Mouse (Mus musculus): Measurements from ENCODE around the gene Wipf1. TPM values are rescaled to one million over a fixed set of nuclear protein-coding genes. Genes with fewer than 3 reads are reported as not detected.
A peak's percentile ranks its signal among the peaks of the same experiment; 100 is the strongest.

Gene Wipf1
- total RNA-seq, 2 experiments from 2014 or later, result 13.3 to 19.6 TPM

DNA sequence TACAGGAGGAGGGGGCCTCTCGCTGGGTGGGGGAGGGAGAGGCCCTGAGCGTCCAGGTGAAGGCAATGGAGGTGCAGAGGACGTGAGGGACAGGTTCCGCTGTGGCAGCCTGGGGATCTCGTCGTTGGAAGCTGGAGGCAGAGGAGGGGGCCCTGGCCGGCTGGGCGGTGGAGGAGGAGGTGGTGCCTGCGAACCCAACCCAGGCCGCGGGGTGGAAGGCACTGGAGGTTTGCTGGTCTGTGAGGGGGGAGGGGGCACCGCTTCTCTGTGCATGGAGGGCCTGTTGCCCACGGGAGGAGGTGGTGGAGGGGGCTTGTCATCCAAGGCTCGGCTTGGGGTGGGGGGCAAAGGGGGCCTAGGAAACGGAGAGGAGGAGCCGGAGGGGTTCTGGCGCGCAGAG is 92.6 kb downstream of the Wipf1 start:
- no peak for DNase-seq

DNA sequence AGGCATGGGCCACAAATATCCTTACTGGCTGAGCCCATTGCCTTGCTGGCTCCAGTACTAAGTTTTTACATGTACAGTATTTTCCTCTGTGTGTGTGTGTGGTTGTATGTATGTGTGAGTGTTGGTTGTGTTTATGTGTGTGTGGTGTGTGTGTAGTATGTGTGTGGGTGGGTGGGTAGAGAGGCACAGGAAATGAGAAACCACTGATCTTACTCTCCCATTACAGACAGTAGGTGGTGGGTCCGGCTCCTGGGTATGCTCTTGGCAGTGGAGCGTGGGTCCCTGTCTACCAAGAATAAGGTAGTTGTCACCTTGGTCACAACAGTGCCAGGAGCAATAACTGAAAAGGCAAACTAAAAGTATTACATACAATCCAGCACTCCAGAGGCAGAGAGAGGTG is 93.7 kb downstream of the Wipf1 start:
- no peak for DNase-seq

DNA sequence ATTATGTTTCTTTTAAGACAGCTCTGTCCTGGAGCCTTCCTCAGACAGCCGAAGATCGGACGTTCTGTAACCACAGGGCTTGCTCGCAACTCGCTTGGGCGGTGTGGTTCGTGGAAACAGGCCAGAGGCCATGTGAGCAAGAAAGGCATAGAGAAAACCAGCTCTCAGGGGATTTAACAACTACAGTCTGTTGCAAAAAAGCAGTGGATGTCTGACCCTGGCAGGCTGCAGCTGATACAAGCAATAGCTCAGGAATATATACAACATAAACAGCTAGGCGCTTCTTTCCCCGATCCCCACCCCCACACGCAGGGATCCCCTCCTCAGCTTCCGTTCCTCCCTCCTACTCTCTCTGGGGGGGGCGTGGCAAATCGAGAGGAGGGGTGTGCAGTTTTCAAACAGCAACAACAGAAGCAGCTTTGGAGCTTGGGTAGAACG is 97.6 kb downstream of the Wipf1 start:
- DNase-seq, result peak in 1 of 2 experiments; percentile 47

DNA sequence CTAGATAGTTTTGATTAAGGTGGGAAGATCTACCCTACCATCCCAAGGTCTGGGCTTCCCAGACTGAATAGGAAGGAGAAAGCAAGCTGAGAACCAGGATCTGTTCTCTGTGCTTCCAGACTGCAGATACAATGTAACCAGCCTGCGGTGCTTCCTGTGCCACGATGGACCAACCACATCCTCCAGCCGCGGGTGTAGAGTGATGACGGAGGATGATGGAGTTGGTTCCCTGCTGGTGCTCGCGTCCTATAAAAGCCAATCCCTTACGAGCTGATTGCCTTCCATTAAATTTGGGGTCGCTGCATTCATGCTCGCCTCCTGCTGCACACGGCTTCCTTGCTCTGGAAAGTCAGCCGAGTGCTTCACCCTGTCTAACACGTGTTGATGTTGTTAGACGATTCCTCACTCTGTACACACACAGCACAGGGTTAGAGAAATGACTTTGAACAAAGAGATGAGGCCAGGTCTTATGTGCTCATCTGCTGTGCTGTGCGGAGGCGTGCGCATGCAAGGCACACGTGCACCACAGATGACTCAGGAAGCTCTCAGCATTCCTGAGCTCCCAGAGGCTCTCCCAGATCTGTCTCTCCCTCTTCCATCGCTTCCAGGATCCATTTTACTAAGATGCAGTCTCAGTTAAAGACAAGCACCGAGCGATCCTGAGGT is 100.6 kb downstream of the Wipf1 start:
- DNase-seq, result peak; percentile 24 to 29

DNA sequence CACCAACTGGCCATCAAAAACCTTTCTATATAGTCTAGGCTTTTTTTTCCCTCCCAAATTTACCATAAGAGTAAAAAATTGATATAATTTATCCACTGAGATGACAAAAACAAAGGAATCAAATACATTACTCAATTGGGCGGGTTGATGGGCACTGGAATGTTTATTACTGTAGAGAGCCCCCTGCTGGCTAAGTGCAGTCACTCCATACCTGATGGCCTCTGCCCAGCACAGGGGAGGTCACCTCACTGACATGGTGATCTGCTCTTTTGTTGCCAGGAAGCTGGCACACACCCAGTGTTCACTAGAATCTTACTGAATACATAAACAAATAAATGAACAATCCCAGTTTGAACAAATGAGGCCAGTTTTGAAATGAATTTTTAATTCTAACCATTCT is 102.2 kb downstream of the Wipf1 start:
- peak; percentile 37 to 54 for DNase-seq

DNA sequence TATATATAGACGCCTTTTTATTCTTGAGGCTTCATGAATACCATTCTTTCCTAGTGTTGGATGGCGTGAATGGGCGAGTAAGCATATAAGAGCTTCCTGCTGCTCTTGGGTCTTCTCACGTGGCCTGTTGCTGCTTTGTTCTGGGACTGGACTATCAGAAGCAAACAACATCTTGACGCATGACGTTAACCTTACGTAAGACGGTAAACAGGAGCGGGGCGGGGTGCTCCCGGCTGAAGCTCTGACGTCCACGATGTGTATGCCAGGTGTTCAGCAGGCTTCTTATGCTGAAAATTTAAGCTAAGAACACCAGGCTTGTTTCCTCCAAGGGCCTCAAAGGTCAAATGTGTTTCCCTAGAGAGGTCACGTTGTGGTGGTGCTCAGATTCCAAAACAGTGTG is 103.7 kb downstream of the Wipf1 start:
- DNase-seq, result no peak

DNA sequence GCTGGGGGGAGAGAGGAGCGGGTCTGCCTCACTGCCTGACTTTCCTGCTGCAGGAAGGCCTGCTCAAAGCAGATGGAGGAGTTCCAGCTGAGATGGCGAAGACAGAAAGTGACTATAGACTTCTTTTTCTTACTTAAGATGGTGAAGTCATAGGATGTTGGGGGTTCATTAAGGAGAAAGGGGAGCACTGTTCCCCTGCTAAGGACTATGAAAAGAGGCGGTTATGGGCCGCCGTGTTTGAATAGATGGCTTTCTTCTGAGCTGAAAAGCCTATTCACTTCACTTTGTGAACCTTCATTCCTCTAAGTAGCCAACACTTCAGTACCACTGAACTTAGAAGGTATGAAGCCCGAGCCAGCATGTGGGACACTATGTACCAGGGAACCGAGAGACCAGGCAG is 109.8 kb downstream of the Wipf1 start:
- DNase-seq, result no peak

DNA sequence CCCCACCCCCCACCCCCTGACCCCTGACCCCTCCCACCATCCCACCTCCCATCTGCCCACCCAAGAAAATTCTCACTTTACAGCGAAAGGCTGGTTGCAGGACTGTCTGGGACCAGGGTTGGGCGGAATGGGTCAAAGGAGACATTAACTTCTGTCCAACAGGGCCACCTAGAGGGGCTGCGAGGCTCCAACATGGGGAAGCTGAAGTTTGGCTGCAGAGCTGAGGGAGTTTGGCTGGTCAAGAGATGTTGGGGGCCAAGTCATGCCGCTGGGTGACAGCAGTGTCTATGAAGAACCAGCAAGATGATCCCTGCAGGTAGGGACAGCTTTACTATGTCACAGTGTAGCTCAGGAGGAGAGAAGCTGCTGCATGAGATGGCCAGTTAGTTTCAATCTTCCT is 110.2 kb downstream of the Wipf1 start:
- DNase-seq, result peak; percentile 41 to 45

DNA sequence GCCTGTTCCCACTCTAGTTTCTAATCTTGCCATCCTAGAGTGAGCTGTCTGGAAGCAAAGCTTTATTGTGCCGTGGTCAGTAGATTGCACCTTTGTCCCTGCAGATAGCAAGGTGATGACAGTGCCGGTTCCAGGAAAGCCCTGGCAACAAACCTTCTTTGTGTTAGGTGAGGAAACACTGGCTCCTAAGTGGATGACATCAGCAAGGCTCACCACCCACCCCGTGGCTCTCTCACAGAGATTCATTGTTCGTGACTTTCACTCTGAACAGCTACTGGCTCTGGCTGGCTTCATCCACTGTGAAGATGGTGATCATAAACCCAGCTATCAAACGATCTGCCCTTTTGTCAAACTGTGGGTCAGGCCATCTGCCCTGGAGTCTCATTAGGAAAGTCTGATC is 113.6 kb downstream of the Wipf1 start:
- no peak for DNase-seq

DNA sequence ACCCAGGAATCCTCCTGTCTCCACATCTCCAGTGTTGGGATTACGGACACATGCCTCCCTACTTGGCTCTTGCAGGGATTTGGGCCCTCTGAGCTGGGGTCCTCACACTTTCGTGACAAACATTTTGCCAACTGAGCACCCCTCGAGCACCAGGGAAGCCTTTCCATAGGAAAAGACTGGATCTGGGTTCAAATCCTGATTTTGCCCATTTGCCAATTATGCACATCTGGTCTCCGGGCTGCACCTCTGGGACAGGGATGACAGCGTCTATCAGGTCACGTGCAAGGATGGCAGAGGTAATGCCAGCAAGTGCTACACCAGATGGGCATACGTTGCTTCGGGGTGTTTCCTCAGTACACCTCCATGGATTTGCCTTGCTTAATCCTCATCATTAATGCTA is 119.5 kb downstream of the Wipf1 start:
- no peak for DNase-seq

DNA sequence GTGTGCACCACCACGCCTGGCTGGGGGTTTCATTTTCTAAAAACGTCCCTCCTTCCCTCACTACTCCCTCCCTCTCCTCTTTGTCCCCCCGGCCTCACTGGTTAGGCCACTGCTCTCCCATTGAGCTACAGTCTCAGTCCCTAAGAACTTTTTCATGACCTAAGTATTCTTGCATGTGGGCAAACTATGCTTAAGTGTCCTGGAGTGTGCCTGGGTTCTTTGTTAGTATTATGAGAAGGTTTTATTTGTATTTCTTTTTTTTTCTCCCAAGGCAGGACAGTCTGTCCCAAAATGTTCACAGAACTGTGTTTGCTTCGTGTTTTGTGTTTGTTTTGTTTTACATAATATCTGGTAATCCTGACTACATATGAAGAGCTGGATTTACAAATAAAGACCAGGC is 121.9 kb downstream of the Wipf1 start:
- DNase-seq, result no peak

DNA sequence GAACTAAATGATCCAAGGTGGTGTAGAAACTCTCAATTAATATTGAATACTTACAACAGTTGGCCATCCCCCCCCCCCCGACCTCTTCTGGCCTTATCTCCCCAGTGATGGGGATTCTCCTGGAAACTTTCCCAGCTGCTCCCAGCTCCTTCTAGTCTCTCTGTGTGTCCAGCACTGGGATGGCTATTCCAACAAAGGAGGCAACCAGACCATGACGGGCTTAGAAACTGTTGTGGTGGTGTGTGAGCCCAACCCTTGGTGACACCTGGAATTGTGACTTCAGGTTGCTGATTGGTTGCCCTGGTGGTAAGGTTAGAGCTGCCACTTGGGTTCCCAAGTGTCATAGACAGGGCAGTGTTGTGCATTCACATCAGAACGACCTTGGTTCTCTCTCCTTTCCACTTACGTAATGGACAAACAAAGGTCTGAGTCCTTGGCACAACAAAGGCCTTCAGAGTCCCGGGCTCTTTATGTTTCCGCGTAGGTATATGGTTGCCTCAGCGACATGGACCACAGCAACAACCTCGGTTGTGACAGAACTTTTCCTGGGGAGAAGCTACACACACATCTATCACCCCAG is 123.1 kb downstream of the Wipf1 start:
- no peak for DNase-seq

DNA sequence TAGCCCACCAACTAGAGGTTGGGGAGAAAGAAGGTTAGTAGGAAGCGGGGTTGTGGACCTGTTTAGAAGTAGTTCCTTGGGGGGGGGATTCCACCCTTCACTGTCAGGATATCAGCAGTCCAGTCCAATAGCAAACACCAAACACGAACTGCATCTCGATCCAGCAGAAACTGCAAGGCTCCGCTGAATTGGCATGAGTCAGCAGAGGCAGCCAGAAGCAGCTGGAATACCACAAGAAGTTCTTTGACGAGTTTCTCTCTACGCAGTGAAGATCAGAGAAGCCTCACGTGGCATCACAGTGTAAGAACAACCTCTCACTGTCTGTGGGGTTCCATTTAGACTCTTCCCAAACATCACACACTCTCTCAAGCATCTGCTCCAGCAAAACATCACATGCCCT is 124.6 kb downstream of the Wipf1 start:
- DNase-seq, result no peak

DNA sequence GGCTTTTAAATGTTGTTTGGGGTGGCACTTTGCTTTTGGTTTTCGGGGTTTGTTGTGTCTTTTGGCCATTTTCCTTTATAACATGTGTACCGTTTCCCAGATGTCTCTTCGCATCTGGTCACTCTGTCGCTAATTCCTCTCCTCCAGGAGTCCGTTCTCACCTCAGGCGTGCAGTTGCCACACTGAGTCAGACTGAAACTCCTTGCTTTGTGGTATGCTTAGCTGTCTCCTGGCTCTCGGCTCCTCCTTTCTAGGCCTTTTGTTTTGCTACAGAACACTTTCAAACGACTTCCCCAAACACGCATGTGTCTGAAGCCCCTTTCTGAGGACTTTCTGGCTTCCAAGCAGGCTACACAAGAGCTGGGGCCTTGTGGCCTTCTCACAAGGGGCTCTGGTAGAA is 125.1 kb downstream of the Wipf1 start:
- DNase-seq, result no peak

DNA sequence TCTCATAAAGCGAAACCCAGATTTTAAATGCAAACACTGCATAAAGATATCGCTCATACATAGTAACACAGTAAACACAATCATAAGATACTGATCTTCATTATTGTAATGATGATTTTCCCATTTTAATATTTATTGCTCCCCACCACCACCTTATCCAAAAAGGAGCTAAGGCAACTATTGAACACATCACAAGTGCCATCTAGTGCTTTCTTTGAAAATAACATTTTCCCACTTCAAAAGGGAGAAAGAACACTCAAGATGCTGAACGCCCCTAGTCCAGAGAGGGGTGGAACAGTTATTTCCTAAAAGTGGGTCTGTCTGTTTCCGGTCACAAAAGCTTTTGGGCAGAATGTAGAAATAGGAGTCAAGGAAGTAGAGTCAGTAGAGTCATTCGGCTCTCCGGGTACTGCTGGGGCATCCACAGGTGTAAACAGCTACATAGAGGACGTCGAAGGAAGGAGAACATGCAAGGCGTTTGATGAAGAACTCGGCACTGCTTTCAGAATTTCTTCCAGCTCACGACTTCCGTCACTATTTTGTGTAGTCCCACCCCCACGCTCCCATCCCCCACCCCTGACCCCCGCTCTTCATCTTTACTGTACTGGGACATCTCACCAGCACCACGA is 126.0 kb downstream of the Wipf1 start:
- DNase-seq, result no peak

DNA sequence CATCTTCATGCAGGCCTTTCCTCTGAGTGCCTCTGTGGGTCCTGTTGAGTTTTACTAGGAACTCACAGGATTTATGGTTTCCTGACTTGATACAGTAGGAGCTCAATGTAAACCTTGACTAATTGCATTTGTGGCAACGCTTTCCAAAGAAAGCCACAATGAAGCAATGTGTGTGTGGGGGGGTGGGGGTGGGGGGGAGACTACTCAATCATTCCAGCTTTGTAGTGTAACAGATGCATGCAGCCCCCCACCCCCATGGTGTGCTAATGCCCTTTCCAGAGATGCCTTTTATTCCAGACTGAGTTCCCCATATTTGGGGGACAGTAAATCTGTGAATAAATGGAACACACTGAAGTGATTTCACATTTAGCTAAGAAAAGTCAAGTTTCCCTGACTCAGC is 127.8 kb downstream of the Wipf1 start:
- no peak for DNase-seq

DNA sequence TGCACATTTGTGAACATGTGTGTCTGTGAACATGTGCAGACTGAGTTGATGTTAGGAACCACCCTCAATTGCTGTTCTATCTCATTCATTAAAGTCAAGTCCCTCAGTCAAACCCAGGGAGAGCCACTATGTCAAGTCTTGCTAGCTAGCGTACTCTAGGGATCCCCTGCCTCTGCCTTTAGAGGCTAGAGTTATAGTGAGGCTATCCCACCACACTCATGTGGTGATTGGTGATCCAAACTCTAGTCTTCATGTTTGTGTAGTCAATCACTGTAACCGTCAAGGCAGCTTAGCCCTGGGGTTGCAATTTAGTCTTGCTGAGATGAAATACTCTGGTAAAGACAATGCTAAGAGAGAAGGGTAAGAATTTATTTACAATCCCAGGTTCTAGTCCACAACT is 132.1 kb downstream of the Wipf1 start:
- DNase-seq, result no peak

DNA sequence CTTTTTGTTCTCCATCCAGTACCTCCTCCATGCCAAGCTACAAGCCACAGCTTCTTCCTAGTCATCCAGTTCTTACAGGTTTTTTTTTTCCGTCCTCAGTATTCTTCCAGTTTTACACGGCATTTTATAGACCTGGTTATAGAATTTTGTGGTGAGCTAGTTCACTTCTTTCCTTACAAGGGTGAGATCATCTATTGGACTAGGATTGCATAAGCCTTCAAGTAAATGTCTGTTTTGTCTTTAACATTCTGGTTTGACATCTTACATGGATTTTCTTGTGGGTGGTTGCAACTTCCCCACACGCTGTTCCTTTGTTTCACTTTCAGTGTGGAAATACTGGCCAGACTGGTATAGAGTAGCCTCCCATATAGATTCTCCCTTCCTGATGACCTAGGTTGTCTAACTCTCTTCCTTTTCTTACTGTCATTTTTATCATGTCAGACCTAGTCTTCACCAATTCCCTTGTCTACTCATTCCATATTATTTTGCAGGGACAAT is 132.7 kb downstream of the Wipf1 start:
- DNase-seq, result no peak

DNA sequence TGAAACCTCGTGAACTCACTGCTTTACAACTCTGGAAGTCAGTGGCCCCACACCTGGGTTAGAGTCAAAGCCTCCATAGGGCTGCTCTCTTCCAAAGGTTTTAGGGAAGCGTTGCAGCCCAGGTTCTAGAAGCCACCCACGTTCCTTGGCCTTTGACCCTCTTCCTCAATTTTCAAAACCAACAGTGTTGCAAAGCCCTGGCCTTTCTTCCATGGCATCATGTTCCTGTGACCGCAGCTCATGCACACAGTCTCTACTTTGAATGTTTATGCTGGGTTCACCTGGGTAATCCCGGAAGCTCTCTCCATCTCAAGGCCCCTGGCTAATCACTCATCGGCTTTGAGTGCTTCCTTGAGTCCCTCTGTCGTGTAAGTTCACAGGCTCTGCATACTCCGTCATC is 134.0 kb downstream of the Wipf1 start:
- DNase-seq, result no peak

DNA sequence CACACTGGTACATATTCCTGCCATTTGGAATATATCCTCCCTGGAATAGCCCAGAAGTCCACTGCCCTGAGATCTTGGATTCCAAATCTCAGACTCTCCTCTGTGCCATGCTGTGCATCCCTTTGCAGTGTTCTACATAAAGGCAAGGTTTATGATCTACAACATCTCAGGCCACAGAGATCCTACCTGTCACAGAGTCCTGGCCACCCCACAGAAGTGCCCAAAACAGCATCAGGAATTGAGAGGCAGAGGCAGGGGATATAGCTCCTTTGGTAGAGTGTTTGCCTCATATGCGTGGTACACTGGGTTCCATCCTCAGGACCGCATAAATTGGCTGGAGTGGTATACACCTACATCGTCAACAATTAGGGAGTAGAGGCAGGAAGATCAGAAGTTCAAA is 135.1 kb downstream of the Wipf1 start:
- no peak for DNase-seq

DNA sequence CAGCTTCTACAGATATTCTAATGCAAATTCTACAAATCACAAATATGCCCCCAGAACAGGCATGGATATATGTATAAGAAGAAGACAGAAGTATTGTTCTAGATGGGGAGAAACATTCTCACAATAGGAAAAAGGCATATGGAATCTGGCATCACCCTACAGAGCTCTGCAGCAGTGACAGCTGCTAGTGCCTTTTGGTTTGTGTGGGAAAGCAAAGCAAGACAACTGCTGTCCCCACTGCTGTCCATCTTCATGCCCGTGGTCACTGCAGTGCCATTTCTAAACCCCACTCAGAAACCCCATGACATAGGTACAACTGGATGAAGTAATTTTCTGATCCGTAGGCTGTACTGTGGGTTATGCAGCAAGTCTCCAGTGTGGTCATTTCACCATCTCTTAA is 136.8 kb downstream of the Wipf1 start:
- DNase-seq, result no peak

DNA sequence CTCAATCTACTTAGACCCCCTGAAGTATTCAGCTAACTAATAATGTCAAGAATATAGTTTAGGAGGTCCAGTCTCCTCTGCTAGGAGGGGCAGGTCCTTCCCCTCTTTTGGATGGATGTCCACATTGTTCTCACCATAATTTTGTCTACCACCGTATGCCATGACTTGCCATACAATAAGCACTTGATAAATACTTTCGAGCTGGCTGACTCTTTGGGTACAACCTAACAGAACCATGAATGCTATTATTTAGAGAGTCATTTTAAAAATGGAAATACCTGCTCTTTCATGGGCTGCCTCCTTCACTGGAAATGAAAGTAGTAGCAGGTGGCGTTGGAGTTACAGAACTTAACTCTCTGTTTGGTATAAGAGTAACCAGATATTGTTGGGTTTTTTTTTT is 139.6 kb downstream of the Wipf1 start:
- DNase-seq, result no peak

DNA sequence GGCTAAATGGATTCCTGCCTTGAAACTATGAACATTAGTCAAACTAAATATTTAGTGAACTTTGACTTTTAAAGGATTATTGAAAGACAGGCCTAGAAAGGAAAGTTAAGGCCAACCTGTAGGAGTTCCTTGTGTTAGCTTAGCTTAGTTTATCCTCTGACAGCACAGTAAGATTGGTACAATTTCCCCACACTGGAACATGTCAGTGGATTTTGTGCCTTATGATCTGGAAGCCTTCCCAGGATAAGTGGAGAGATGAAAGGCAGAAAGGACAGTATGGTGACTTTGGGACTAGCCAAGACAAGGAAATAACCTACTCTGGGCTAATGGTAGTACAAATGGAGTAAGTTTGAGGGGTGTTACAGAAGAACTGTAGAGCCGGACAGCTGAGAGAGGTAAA is 141.7 kb downstream of the Wipf1 start:
- no peak for DNase-seq
